Mouse (Mus musculus) liver, embryonic 14.5 days (tissue): ENCODE measurements around the gene Samd4.

Experiments used
- CTCF ChIP-seq: IDR thresholded peaks from 2 replicates; pipeline ENCODE4 v1.5.1; 2016; ENCODE audit warnings: antibody characterized with exemption, low read depth, control low read depth
- EP300 ChIP-seq: IDR thresholded peaks from 2 replicates; pipeline ENCODE4 v1.6.1; 2016; ENCODE audit warnings: antibody characterized with exemption, low read depth

DNA sequence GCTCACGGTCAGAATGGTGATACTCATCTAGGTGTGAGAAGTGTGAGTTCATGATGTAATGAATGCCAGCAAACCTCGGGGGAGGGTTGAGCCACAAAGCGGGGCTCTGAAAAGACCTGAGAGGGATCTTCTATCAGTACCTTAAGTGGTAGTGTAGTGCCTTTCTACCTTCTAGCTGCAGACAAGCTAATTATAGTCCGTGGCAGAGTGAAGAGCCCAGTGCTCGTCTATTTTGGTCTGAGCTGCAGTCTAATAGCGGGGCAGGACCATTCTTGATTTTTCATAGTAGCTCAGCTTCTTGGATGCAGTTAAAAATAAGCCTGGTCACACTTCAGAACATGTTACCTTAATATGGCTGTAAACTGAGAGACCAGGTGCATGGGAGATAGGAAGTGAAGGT is 201.2 kb downstream of the Samd4 start:
- TF ChIP-seq CTCF: no peak
- no peak for TF ChIP-seq EP300
